Mouse (Mus musculus): ENCODE data around the gene Itpkc. TPM values are rescaled to one million over a fixed set of nuclear protein-coding genes. Genes with fewer than 3 reads are reported as not detected.
A peak's percentile ranks its signal among the peaks of the same experiment; 100 is the strongest.

Gene Itpkc
- polyA plus RNA-seq, 1 experiment from 2014 or later = 7.9 TPM

GRCm38 (mm10) chr7:27180036-27180435, 48.4 kb downstream of the Itpkc start:
- Histone ChIP-seq H3K27ac (no peak overlapping the region), H3K36me3 (peaks cover 30% of the 10 kb centered on the region), H3K9me3 (replicated peaks) (no peaks in the 10 kb centered on the region), H3K4me3 (no peak overlapping the region), H3K27me3 (ENCODE audit: low read depth, poor library complexity, severe bottlenecking) (no peaks in the 10 kb centered on the region), H3K4me1 (peaks cover 11% of the 10 kb centered on the region; the same call in 1 of the 2 replicates)
- DNase-seq (ENCODE audit: low spot score) = no peak
- 88% methylated on average over 5 of the region's 5 CpGs for WGBS

- Histone ChIP-seq H3K27me3 (ENCODE audit: low read depth, poor library complexity, severe bottlenecking) (no peaks in the 10 kb centered on the region), H3K4me1 (peaks cover 11% of the 10 kb centered on the region; the same call in 1 of the 2 replicates), H3K9me3 (replicated peaks) (no peaks in the 10 kb centered on the region), H3K4me3 (peak overlapping the region; percentile 68), H3K27ac (peak overlapping the region; percentile 90), H3K36me3 (peaks cover 29% of the 10 kb centered on the region)
- DNase-seq (ENCODE audit: low spot score) = no peak
- 49% methylated on average over 16 of the region's 16 CpGs for WGBS
Observed at GRCm38 (mm10) chr7:27179217-27179918, 49.1 kb downstream of the Itpkc start.

GRCm38 (mm10) chr7:27178324-27179216, 49.9 kb downstream of the Itpkc start, which contains the start of gene Rab4b:
Rab4b (minus strand) TSS chr7:27178896.
- Histone ChIP-seq H3K9me3 (replicated peaks) (no peaks in the 10 kb centered on the region), H3K27me3 (ENCODE audit: low read depth, poor library complexity, severe bottlenecking) (no peaks in the 10 kb centered on the region), H3K4me3 (peak within 1 kb of the TSS; percentile 68), H3K27ac (peak within 1 kb of the TSS; percentile 90), H3K36me3 (peaks cover 31% of the 10 kb centered on the region), H3K4me1 (peaks cover 11% of the 10 kb centered on the region; the same call in 1 of the 2 replicates)
- DNase-seq (ENCODE audit: low spot score) = peak; percentile 98
- under 1% methylated on average over 52 of the region's 53 CpGs for WGBS

- no peak for DNase-seq (ENCODE audit: low spot score)
- Histone ChIP-seq H3K36me3 (peaks cover 31% of the 10 kb centered on the region), H3K9me3 (replicated peaks) (no peaks in the 10 kb centered on the region), H3K4me1 (peaks cover 11% of the 10 kb centered on the region; the same call in 1 of the 2 replicates), H3K4me3 (peak overlapping the region; percentile 68), H3K27ac (peak overlapping the region; percentile 90; the same call in 1 of the 2 replicates), H3K27me3 (ENCODE audit: low read depth, poor library complexity, severe bottlenecking) (no peaks in the 10 kb centered on the region)
- 26% methylated on average over 4 of the region's 4 CpGs for WGBS
Observed at GRCm38 (mm10) chr7:27177942-27178323, 50.5 kb downstream of the Itpkc start.

- Histone ChIP-seq H3K27ac (no peak overlapping the region), H3K27me3 (ENCODE audit: low read depth, poor library complexity, severe bottlenecking) (no peaks in the 10 kb centered on the region), H3K4me1 (peaks cover 11% of the 10 kb centered on the region; the same call in 1 of the 2 replicates), H3K9me3 (replicated peaks) (no peaks in the 10 kb centered on the region), H3K36me3 (peaks cover 45% of the 10 kb centered on the region), H3K4me3 (no peak overlapping the region)
- 95% methylated on average over 7 of the region's 7 CpGs for WGBS
- no peak for DNase-seq (ENCODE audit: low spot score)
Observed at GRCm38 (mm10) chr7:27174896-27175295, 53.6 kb downstream of the Itpkc start.

- Histone ChIP-seq H3K4me3 (no peak overlapping the region), H3K27ac (no peak overlapping the region), H3K36me3 (peaks cover 46% of the 10 kb centered on the region), H3K4me1 (peaks cover 9% of the 10 kb centered on the region; the same call in 1 of the 2 replicates), H3K9me3 (replicated peaks) (no peaks in the 10 kb centered on the region), H3K27me3 (ENCODE audit: low read depth, poor library complexity, severe bottlenecking) (no peaks in the 10 kb centered on the region)
- no peak for DNase-seq (ENCODE audit: low spot score)
- WGBS = 96% methylated on average over 15 of the region's 15 CpGs
Observed at GRCm38 (mm10) chr7:27174496-27174895, 54.0 kb downstream of the Itpkc start.

- no peak overlapping the region for H3K27ac ChIP-seq
- peaks cover 10% of the 10 kb centered on the region for H3K4me1 ChIP-seq
- 98% methylated on average over 3 of the region's 3 CpGs for WGBS
- H3K4me3 ChIP-seq = no peak overlapping the region
- no peak for DNase-seq (ENCODE audit: low spot score)
- peaks cover 50% of the 10 kb centered on the region for H3K36me3 ChIP-seq
- no peaks in the 10 kb centered on the region for H3K27me3 ChIP-seq (ENCODE audit: low read depth, poor library complexity, severe bottlenecking)
- H3K9me3 ChIP-seq (replicated peaks) = no peaks in the 10 kb centered on the region
Observed at GRCm38 (mm10) chr7:27170981-27171380, 57.5 kb downstream of the Itpkc start.

GRCm38 (mm10) chr7:27168371-27168770, 60.1 kb downstream of the Itpkc start:
- no peak overlapping the region for H3K4me3 ChIP-seq
- no peaks in the 10 kb centered on the region for H3K27me3 ChIP-seq (ENCODE audit: low read depth, poor library complexity, severe bottlenecking)
- WGBS = 80% methylated on average over 5 of the region's 5 CpGs
- no peak overlapping the region for H3K27ac ChIP-seq
- peaks cover 34% of the 10 kb centered on the region for H3K4me1 ChIP-seq
- H3K36me3 ChIP-seq = peaks cover 50% of the 10 kb centered on the region
- DNase-seq (ENCODE audit: low spot score) = no peak
- H3K9me3 ChIP-seq (replicated peaks) = no peaks in the 10 kb centered on the region

GRCm38 (mm10) chr7:27167475-27168094, 60.9 kb downstream of the Itpkc start:
- no peak for DNase-seq (ENCODE audit: low spot score)
- Histone ChIP-seq H3K27me3 (ENCODE audit: low read depth, poor library complexity, severe bottlenecking) (no peaks in the 10 kb centered on the region), H3K9me3 (replicated peaks) (no peaks in the 10 kb centered on the region), H3K4me1 (peaks cover 42% of the 10 kb centered on the region), H3K36me3 (peaks cover 50% of the 10 kb centered on the region), H3K27ac (peak overlapping the region; percentile 98), H3K4me3 (peak overlapping the region; percentile 66)
- WGBS = 82% methylated on average over 11 of the region's 11 CpGs

GRCm38 (mm10) chr7:27166614-27167474, 61.6 kb downstream of the Itpkc start, which contains the start of gene Egln2:
Egln2 (minus strand) TSS chr7:27166802.
- H3K27me3 ChIP-seq (ENCODE audit: low read depth, poor library complexity, severe bottlenecking) = no peaks in the 10 kb centered on the region
- peak within 1 kb of the TSS; percentile 98 for H3K27ac ChIP-seq
- H3K36me3 ChIP-seq = peaks cover 50% of the 10 kb centered on the region
- DNase-seq (ENCODE audit: low spot score) = peak; percentile 99
- H3K4me3 ChIP-seq = peak within 1 kb of the TSS; percentile 66
- peaks cover 46% of the 10 kb centered on the region for H3K4me1 ChIP-seq
- no peaks in the 10 kb centered on the region for H3K9me3 ChIP-seq (replicated peaks)
- WGBS = 2% methylated on average over 61 of the region's 61 CpGs

GRCm38 (mm10) chr7:27166229-27166613, 62.2 kb downstream of the Itpkc start:
- under 1% methylated on average over 42 of the region's 43 CpGs for WGBS
- Histone ChIP-seq H3K9me3 (replicated peaks) (no peaks in the 10 kb centered on the region), H3K4me3 (peak overlapping the region; percentile 66), H3K27me3 (ENCODE audit: low read depth, poor library complexity, severe bottlenecking) (no peaks in the 10 kb centered on the region), H3K27ac (peak overlapping the region; percentile 98), H3K4me1 (peaks cover 50% of the 10 kb centered on the region), H3K36me3 (peaks cover 53% of the 10 kb centered on the region)
- peak; percentile 90 for DNase-seq (ENCODE audit: low spot score)

- 5% methylated on average over 8 of the region's 8 CpGs for WGBS
- Histone ChIP-seq H3K27ac (peak overlapping the region; percentile 98), H3K9me3 (replicated peaks) (no peaks in the 10 kb centered on the region), H3K4me1 (peaks cover 50% of the 10 kb centered on the region), H3K36me3 (peaks cover 55% of the 10 kb centered on the region), H3K27me3 (ENCODE audit: low read depth, poor library complexity, severe bottlenecking) (no peaks in the 10 kb centered on the region), H3K4me3 (peak overlapping the region; percentile 66)
- DNase-seq (ENCODE audit: low spot score) = no peak
Observed at GRCm38 (mm10) chr7:27165696-27166095, 62.8 kb downstream of the Itpkc start.

Measured in limb, embryonic 10.5 days (tissue).